Mouse (Mus musculus): Measurements from ENCODE around the gene Dusp1.

- TF ChIP-seq CTCF (IDR thresholded peaks at IDR 0.05) (no peak), EP300 (IDR thresholded peaks at IDR 0.05; ENCODE audit: insufficient read depth, low read depth, low read length) (no peak)
Observed at GRCm38 (mm10) chr17:26531395-26532027, 30.4 kb downstream of the Dusp1 start.

Measured in heart, adult 2 months (tissue).